Mouse (Mus musculus) heart, adult 2 months (tissue): Measurements from ENCODE around the gene Irak3. TPM values are rescaled to one million over a fixed set of nuclear protein-coding genes. Genes with fewer than 3 reads are reported as not detected.

Experiments
- DNase-seq, 2 experiments: peaks; one replicate each; pipeline ENCODE4 v3.0.0; 2021
- H3K27ac ChIP-seq: fragments of 200-600 bp; 2 replicates; pipeline ENCODE4 v1.8.1; 2022
- H3K27me3 ChIP-seq: fragments of 200-500 bp; 2 replicates; pipeline ENCODE4 v1.6.1; 2012; ENCODE audit warnings: mild to moderate bottlenecking, low read length, inconsistent platforms, mixed read lengths; ENCODE audit not compliant: control insufficient read depth, insufficient read depth
- H3K36me3 ChIP-seq: fragments of 200-500 bp; 2 replicates; pipeline ENCODE4 v1.6.1; 2012; ENCODE audit warnings: low read length, inconsistent platforms; ENCODE audit not compliant: control insufficient read depth, insufficient read depth
- H3K4me1 ChIP-seq: fragments of 200-500 bp; 2 replicates; pipeline ENCODE4 v1.6.1; 2011; ENCODE audit warnings: low read length; ENCODE audit not compliant: control insufficient read depth, insufficient read depth
- H3K4me3 ChIP-seq: fragments of 200-600 bp; 2 replicates; pipeline ENCODE4 v1.8.1; 2022
- H3K79me2 ChIP-seq: fragments of 200-500 bp; replicated peaks from 2 replicates; pipeline ENCODE4 v1.6.1; 2012; ENCODE audit warnings: mild to moderate bottlenecking, inconsistent platforms, low read length, moderate library complexity, mixed read lengths; ENCODE audit not compliant: control insufficient read depth, insufficient read depth
- H3K9ac ChIP-seq: fragments of 200-500 bp; 2 replicates; pipeline ENCODE4 v1.6.1; 2012; ENCODE audit warnings: low read depth, mild to moderate bottlenecking, control low read depth, inconsistent platforms, low read length, mixed read lengths
- CTCF ChIP-seq: fragments of 200-600 bp; IDR thresholded peaks from 2 replicates; pipeline ENCODE4 v1.8.1; 2022; ENCODE audit warnings: antibody characterized with exemption, mild to moderate bottlenecking, moderate library complexity
- EP300 ChIP-seq: fragments of 200-500 bp; IDR thresholded peaks from 2 replicates; pipeline ENCODE4 v1.6.1; 2011; ENCODE audit warnings: low read depth, low read length, control low read depth; ENCODE audit not compliant: insufficient read depth
- POLR2A ChIP-seq: fragments of 200-500 bp; IDR thresholded peaks from 2 replicates; pipeline ENCODE4 v1.6.1; 2011; ENCODE audit warnings: mild to moderate bottlenecking, low read depth, low read length, control low read depth; ENCODE audit not compliant: insufficient read depth
- WGBS: fragments of 180-500 bp; shearing (Covaris S2); methylation state at CpG from one replicate; pipeline ENCODE4 v1.1.7; 2018; 5-methylcytosine and 5-hydroxymethylcytosine counted together
- intact Hi-C: fragments of 180-260 bp; cut with DNase I; formaldehyde crosslinking; loops from one replicate; pipeline ENCODE4 v1.15.1; 2025
- polyA plus RNA-seq: library from polyadenylated mRNA; depleted of rRNA; stranded (reverse); fragments of >200 nt; gene quantifications from 2 replicates; pipeline ENCODE4 v1.2.3, GENCODE M21; 2012
- total RNA-seq, 2 experiments: library from RNA; stranded (reverse); gene quantifications; 2 replicates each; pipeline ENCODE4 v1.2.3; 2021

Gene Irak3
- total and polyA plus RNA-seq, 3 experiments: 2.6 to 3.7 (median 3.0) TPM

- H3K36me3 ChIP-seq: no peaks in the 10 kb centered on the region
- no peaks in the 10 kb centered on the region for H3K27me3 ChIP-seq
- no peak overlapping the region for H3K27ac ChIP-seq
- TF ChIP-seq POLR2A (no peak), CTCF (no peak), EP300 (no peak)
- no peak overlapping the region for H3K9ac ChIP-seq
- intact Hi-C loops: no loop called here
- 85% methylated on average over 10 of the region's 10 CpGs for WGBS
- no peak overlapping the region for H3K4me3 ChIP-seq
- H3K4me1 ChIP-seq: no peaks in the 10 kb centered on the region
- DNase-seq: no peak
- no peaks in the 10 kb centered on the region for H3K79me2 ChIP-seq
These were observed 39.1 kb downstream of the Irak3 start for GRCm38 (mm10) chr10:120162840-120163239.

DNA sequence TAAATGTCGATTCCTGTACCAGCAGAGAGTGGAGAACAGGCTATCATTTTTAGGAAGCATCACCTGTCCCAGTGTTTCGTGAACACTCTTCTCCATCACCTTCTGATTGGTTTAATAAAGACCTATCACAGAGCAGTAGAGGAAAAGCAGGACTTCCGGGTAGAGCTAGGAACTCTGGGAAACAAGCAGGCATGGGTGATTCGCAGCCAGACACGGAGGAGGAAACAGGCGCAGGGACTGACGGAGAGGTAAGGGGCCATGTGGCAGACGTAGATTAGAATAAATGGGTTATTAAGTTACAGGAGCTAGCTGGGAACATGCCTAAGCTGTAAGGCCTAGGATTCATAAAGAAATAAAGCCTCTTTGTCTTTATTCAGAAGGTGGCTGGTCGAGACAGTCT is 41.4 kb downstream of the Irak3 start:
- intact Hi-C loops: no loop called here
- Histone ChIP-seq H3K4me3 (no peak overlapping the region), H3K27ac (no peak overlapping the region), H3K4me1 (no peaks in the 10 kb centered on the region), H3K36me3 (no peaks in the 10 kb centered on the region), H3K9ac (no peak overlapping the region), H3K27me3 (no peaks in the 10 kb centered on the region), H3K79me2 (no peaks in the 10 kb centered on the region)
- no peak for DNase-seq
- TF ChIP-seq EP300 (no peak), POLR2A (no peak), CTCF (no peak)
- WGBS: 78% methylated on average over 9 of the region's 9 CpGs

DNA sequence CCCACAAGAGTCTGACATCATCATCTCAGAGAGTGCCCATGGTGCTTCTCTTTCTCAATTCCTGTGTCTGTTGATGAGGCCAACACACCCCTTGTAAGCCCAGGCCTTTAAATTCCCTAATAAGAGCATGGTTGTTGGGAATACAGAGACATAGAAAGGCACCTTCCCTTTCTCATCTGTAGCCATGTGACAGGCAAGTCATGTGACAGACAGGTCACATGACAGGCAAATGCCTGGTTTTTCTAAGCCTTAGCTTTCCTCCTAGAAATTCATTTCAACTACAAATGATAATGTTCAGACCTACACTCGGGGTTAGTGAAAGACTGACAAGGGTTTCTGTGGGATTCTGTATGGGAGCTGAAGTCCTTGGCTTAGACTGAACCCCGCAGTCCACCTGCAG is 48.0 kb downstream of the Irak3 start:
- Histone ChIP-seq H3K27ac (no peak overlapping the region), H3K79me2 (no peaks in the 10 kb centered on the region), H3K36me3 (no peaks in the 10 kb centered on the region), H3K27me3 (no peaks in the 10 kb centered on the region), H3K4me1 (no peaks in the 10 kb centered on the region), H3K4me3 (no peak overlapping the region), H3K9ac (no peak overlapping the region)
- no peak for DNase-seq
- 81% methylated on average over 2 of the region's 2 CpGs for WGBS
- intact Hi-C loops: no loop called here
- no peak for TF ChIP-seq CTCF

- TF ChIP-seq EP300 (no peak), CTCF (no peak), POLR2A (no peak)
- Histone ChIP-seq H3K79me2 (no peaks in the 10 kb centered on the region), H3K4me1 (no peaks in the 10 kb centered on the region), H3K27ac (no peak overlapping the region), H3K36me3 (no peaks in the 10 kb centered on the region), H3K9ac (no peak overlapping the region), H3K27me3 (no peaks in the 10 kb centered on the region), H3K4me3 (no peak overlapping the region)
- intact Hi-C loops: no loop called here
- DNase-seq: no peak
- 89% methylated on average over 7 of the region's 7 CpGs for WGBS
These were observed 50.3 kb downstream of the Irak3 start for GRCm38 (mm10) chr10:120151672-120152071.

- no peaks in the 10 kb centered on the region for H3K36me3 ChIP-seq
- H3K79me2 ChIP-seq: no peaks in the 10 kb centered on the region
- no peak overlapping the region for H3K9ac ChIP-seq
- 57% methylated on average over 10 of the region's 10 CpGs for WGBS
- H3K27ac ChIP-seq: no peak overlapping the region
- no peak overlapping the region for H3K4me3 ChIP-seq
- no peaks in the 10 kb centered on the region for H3K27me3 ChIP-seq
- TF ChIP-seq POLR2A (no peak), CTCF (no peak), EP300 (no peak)
- intact Hi-C loops: no loop called here
- H3K4me1 ChIP-seq: no peaks in the 10 kb centered on the region
- no peak for DNase-seq
These were observed 60.9 kb downstream of the Irak3 start for GRCm38 (mm10) chr10:120140916-120141516.

GRCm38 (mm10) chr10:120140193-120140592 is 61.7 kb downstream of the Irak3 start:
- 48% methylated on average over 4 of the region's 4 CpGs for WGBS
- Histone ChIP-seq H3K9ac (no peak overlapping the region), H3K27me3 (no peaks in the 10 kb centered on the region), H3K27ac (no peak overlapping the region), H3K36me3 (no peaks in the 10 kb centered on the region), H3K4me1 (no peaks in the 10 kb centered on the region), H3K4me3 (no peak overlapping the region), H3K79me2 (no peaks in the 10 kb centered on the region)
- TF ChIP-seq EP300 (no peak), POLR2A (no peak), CTCF (no peak)
- intact Hi-C loops: no loop called here
- no peak for DNase-seq
